Mouse (Mus musculus): ENCODE data around the gene Aftph. TPM values are rescaled to one million over a fixed set of nuclear protein-coding genes. Genes with fewer than 3 reads are reported as not detected.

Aftph gene
- polyA plus RNA-seq, 1 experiment from 2014 or later, result 17.8 TPM

DNA sequence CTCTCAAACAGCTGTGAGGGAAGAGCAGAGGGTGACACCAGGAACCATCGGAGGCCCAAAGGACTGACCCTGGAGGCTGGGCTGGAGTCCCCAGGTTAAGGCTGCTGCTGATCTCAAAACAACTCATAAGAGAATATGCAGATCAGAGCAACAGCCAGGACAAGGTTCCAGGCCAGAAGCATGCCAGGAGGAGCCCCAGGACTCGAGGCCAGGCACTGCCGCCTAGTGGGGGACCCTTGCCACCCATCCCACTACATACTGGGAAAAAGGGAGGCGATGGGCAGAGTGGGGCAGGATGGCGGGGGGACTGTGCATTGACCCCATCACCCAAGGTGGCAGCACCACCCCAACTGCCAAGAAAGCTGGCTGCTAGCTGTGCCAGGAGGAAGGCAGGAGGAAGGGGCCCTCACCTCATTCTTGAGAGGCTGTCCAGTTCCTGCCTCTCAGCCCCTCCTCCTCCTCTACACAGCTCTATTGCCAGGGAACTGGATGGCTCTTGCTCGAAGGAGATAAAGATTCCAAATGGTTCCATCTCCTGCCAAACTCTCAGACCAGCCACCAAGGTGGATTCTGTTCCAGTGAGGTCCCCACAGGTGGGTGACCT, 69.5 kb downstream of the Aftph start:
- TF ChIP-seq CTCF (IDR thresholded peaks at IDR 0.05), result peak; percentile 68
- TF ChIP-seq EP300 (IDR thresholded peaks at IDR 0.05), result no peak
- WGBS, result 49% methylated on average over 6 of the region's 6 CpGs
- Histone ChIP-seq H3K27me3 (replicated peaks; ENCODE audit: insufficient read depth, low read length) (no peaks in the 10 kb centered on the region), H3K4me3 (ENCODE audit: low read depth, low read length) (no peak overlapping the region), H3K9ac (replicated peaks; ENCODE audit: low read depth) (no peak overlapping the region), H3K9me3 (ENCODE audit: low read length) (no peaks in the 10 kb centered on the region), H3K36me3 (ENCODE audit: insufficient read depth, low read length) (no peaks in the 10 kb centered on the region), H3K4me2 (replicated peaks; ENCODE audit: low read depth, low read length) (no peak overlapping the region), H3K4me1 (ENCODE audit: insufficient read depth, low read depth, low read length) (no peaks in the 10 kb centered on the region; the same call in 1 of the 2 replicates), H3K27ac (ENCODE audit: low read length) (no peak overlapping the region)
- ATAC-seq (peak; percentile 48; the same call in 1 of the 2 replicates), DNase-seq (ENCODE audit: low spot score) (no peak)

DNA sequence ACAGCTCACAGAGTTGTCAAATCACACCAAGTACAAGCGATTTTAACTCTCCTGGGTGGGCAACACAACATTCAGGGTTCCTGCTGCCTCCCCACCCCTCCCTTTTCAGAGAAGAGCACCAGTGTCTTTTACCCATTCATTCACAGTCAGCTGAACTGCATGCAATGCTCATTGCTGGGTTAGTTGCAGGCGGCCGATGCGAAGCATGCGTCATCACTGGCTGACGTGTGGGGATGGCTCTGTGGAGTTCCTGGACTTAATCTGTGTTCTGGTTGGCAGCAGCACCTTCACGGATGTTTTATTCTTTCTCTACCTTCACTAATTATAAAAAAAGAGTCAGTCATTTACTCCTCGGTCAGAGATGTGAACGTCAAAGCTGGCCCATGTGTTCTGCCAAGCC, 76.5 kb downstream of the Aftph start:
- Histone ChIP-seq H3K4me1 (ENCODE audit: insufficient read depth, low read depth, low read length) (peaks cover 3% of the 10 kb centered on the region; the same call in 1 of the 2 replicates), H3K9me3 (ENCODE audit: low read length) (no peaks in the 10 kb centered on the region), H3K27me3 (replicated peaks; ENCODE audit: insufficient read depth, low read length) (no peaks in the 10 kb centered on the region), H3K4me3 (ENCODE audit: low read depth, low read length) (no peak overlapping the region), H3K27ac (ENCODE audit: low read length) (no peak overlapping the region), H3K36me3 (ENCODE audit: insufficient read depth, low read length) (no peaks in the 10 kb centered on the region), H3K4me2 (replicated peaks; ENCODE audit: low read depth, low read length) (no peak overlapping the region), H3K9ac (replicated peaks; ENCODE audit: low read depth) (no peak overlapping the region)
- 82% methylated on average over 9 of the region's 9 CpGs for WGBS
- TF ChIP-seq CTCF (IDR thresholded peaks at IDR 0.05), result no peak
- no peak for TF ChIP-seq EP300 (IDR thresholded peaks at IDR 0.05)
- DNase-seq (ENCODE audit: low spot score) (no peak), ATAC-seq (no peak)

DNA sequence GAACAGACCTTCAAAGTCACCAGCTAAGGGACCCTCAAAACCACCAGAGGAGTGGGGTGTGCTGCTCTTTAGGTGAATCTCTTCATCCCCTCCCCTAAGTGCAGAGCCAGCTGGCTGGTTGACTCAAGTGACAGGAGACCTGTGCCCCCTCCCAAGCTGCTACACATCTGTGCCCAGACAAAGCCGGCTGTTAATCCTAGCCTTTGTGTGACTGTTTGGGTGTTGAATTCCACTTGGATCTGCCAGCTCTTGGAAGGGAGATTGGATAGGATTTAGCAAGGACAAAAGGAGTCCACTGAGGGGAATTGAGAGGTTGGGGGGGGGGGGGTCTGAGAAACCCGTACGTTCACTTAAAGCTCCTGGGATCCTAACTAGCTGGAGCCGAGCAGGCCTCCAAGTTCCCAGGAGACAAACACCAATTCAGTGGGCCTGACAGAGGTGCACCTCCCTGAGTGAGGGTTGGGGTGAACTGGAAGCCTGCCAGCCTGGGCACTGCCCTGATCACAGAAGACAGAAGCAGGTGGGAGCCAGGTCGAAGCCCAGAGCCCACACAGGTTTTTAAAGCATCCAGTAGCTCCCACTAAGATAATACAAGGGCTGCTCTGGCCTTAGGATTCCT, 77.7 kb downstream of the Aftph start:
- no peaks in the 10 kb centered on the region for H3K27me3 ChIP-seq (replicated peaks; ENCODE audit: insufficient read depth, low read length)
- TF ChIP-seq EP300 (IDR thresholded peaks at IDR 0.05), result no peak
- TF ChIP-seq CTCF (IDR thresholded peaks at IDR 0.05), result no peak
- no peak for ATAC-seq
- no peak overlapping the region for H3K4me3 ChIP-seq (ENCODE audit: low read depth, low read length)
- H3K36me3 ChIP-seq (ENCODE audit: insufficient read depth, low read length), result no peaks in the 10 kb centered on the region
- H3K4me1 ChIP-seq (ENCODE audit: insufficient read depth, low read depth, low read length), result peaks cover 3% of the 10 kb centered on the region; the same call in 1 of the 2 replicates
- no peak overlapping the region for H3K4me2 ChIP-seq (replicated peaks; ENCODE audit: low read depth, low read length)
- WGBS, result 72% methylated on average over 5 of the region's 5 CpGs
- H3K9me3 ChIP-seq (ENCODE audit: low read length), result no peaks in the 10 kb centered on the region
- H3K9ac ChIP-seq (replicated peaks; ENCODE audit: low read depth), result no peak overlapping the region
- H3K27ac ChIP-seq (ENCODE audit: low read length), result no peak overlapping the region
- no peak for DNase-seq (ENCODE audit: low spot score)

DNA sequence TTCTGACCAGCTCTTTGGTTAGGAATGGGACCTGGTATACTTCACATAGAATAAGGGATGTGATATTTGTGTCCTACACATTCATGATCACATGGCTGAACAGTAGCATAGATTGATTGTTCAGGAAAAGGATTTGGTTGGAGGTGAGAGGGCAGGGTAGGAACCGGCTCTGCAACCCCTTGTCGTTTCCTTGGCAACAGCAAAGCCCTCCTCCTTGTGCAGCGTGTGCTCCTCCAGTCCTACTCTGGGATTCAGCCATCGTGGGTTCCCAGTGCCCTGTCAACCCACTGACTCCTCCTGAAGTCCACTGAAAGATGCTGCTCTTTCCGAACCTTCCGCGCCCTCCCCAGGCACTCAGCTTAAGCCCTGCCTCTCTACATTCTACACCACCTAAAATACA, 78.6 kb downstream of the Aftph start:
- H3K4me3 ChIP-seq (ENCODE audit: low read depth, low read length), result no peak overlapping the region
- no peaks in the 10 kb centered on the region for H3K9me3 ChIP-seq (ENCODE audit: low read length)
- WGBS, result 54% methylated on average over 7 of the region's 7 CpGs
- no peaks in the 10 kb centered on the region for H3K36me3 ChIP-seq (ENCODE audit: insufficient read depth, low read length)
- H3K4me2 ChIP-seq (replicated peaks; ENCODE audit: low read depth, low read length), result no peak overlapping the region
- peaks cover 3% of the 10 kb centered on the region; the same call in 1 of the 2 replicates for H3K4me1 ChIP-seq (ENCODE audit: insufficient read depth, low read depth, low read length)
- H3K9ac ChIP-seq (replicated peaks; ENCODE audit: low read depth), result no peak overlapping the region
- no peaks in the 10 kb centered on the region for H3K27me3 ChIP-seq (replicated peaks; ENCODE audit: insufficient read depth, low read length)
- H3K27ac ChIP-seq (ENCODE audit: low read length), result no peak overlapping the region
- DNase-seq (ENCODE audit: low spot score) (no peak), ATAC-seq (no peak)
- no peak for TF ChIP-seq EP300 (IDR thresholded peaks at IDR 0.05)
- TF ChIP-seq CTCF (IDR thresholded peaks at IDR 0.05), result no peak

DNA sequence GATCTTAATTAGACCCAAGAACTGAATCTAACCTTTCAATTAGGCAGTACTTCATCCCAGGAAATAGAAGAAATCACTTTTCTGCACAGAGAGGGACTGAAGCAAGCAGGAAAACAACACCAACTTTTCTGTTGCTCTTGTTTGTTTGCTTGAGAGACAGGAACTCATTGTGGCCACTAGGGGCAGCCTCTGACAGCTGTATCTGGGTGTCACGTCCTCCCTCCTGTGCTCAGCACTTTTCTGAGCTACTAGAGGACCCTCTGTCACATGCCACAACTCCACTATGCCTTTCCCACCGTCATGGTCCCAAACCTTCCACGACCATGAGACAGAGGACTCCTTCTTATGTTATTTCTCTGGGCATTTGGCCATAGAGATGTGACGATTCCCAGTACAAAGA, 79.7 kb downstream of the Aftph start:
- DNase-seq (ENCODE audit: low spot score) (peak; percentile 76), ATAC-seq (no peak)
- H3K4me3 ChIP-seq (ENCODE audit: low read depth, low read length), result no peak overlapping the region
- no peaks in the 10 kb centered on the region for H3K9me3 ChIP-seq (ENCODE audit: low read length)
- 38% methylated on average over 4 of the region's 4 CpGs for WGBS
- no peak overlapping the region for H3K4me2 ChIP-seq (replicated peaks; ENCODE audit: low read depth, low read length)
- H3K27ac ChIP-seq (ENCODE audit: low read length), result no peak overlapping the region
- peaks cover 3% of the 10 kb centered on the region; the same call in 1 of the 2 replicates for H3K4me1 ChIP-seq (ENCODE audit: insufficient read depth, low read depth, low read length)
- no peaks in the 10 kb centered on the region for H3K36me3 ChIP-seq (ENCODE audit: insufficient read depth, low read length)
- H3K9ac ChIP-seq (replicated peaks; ENCODE audit: low read depth), result no peak overlapping the region
- peak; percentile 89 for TF ChIP-seq CTCF (IDR thresholded peaks at IDR 0.05)
- no peak for TF ChIP-seq EP300 (IDR thresholded peaks at IDR 0.05)
- no peaks in the 10 kb centered on the region for H3K27me3 ChIP-seq (replicated peaks; ENCODE audit: insufficient read depth, low read length)

DNA sequence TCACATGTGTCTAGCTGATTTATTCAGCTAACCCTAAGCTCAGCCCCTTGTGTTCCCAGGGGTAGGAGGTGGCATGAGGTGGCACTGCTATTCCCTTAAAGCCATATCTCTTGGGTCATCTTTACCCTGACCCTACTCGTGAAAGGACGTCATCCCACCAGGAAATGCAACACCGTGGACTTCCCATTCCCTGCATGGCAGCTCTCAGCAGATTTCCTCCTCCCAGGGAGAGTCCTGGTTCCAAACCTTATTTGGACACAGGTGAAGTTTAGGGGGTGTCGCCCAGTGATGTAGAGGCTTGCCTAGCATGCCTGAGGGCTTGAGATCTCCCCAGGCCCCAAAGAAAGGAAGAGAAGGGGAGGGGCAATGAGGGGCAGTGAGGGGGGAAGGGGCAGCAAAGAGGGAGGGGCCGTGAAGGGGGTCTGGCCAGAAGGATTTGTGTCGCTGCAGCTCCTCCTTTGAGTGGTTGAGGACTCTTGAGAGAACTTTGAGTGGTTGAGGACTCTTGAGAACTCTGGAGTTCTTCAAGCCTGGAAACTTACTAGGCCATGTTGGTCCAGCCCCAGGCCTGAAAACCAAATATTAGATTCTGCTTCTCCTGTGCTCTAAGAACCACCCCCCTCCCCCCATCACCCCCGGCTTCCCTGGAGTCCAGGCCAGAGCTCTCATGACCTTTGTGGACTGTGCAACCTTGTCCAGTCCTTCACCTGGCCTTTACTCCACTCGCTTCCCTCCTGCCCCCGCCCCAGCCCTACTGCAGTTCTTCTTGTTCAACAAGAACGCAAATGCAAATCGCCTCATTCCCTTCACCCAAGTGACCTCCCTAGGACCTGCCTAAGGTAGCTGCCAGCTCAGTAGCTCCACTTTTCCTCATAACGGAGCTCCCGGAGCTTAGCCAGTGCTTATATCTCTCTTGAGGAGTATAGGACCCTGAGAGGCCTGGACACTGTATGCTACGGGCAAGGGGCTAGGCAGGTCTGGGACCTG, 81.0 kb downstream of the Aftph start:
- no peak overlapping the region for H3K9ac ChIP-seq (replicated peaks; ENCODE audit: low read depth)
- peaks cover 12% of the 10 kb centered on the region; the same call in 1 of the 2 replicates for H3K4me1 ChIP-seq (ENCODE audit: insufficient read depth, low read depth, low read length)
- TF ChIP-seq CTCF (IDR thresholded peaks at IDR 0.05) (no peak), EP300 (IDR thresholded peaks at IDR 0.05) (no peak)
- H3K4me3 ChIP-seq (ENCODE audit: low read depth, low read length), result no peak overlapping the region
- ATAC-seq (peak; percentile 86), DNase-seq (ENCODE audit: low spot score) (peak; percentile 81)
- 41% methylated on average over 13 of the region's 14 CpGs for WGBS
- H3K4me2 ChIP-seq (replicated peaks; ENCODE audit: low read depth, low read length), result no peak overlapping the region
- H3K9me3 ChIP-seq (ENCODE audit: low read length), result no peaks in the 10 kb centered on the region
- peak overlapping the region; percentile 75 for H3K27ac ChIP-seq (ENCODE audit: low read length)
- no peaks in the 10 kb centered on the region for H3K36me3 ChIP-seq (ENCODE audit: insufficient read depth, low read length)
- no peaks in the 10 kb centered on the region for H3K27me3 ChIP-seq (replicated peaks; ENCODE audit: insufficient read depth, low read length)
